Mouse (Mus musculus): ENCODE data around the gene 1600002K03Rik. TPM values are rescaled to one million over a fixed set of nuclear protein-coding genes. Genes with fewer than 3 reads are reported as not detected.
A peak's percentile ranks its signal among the peaks of the same experiment; 100 is the strongest.
"Not testable (repeated sequence)": the region's sequence is repeated elsewhere in the genome, so short reads cannot be mapped to it uniquely, and the experiment has no call there.

The 1600002K03Rik gene
- polyA plus RNA-seq, 1 experiment from 2014 or later = 14.1 TPM

GRCm38 (mm10) chr10:80207201-80207600 is 34.5 kb downstream of the 1600002K03Rik start:
- no peak overlapping the region for H3K27ac ChIP-seq (replicated peaks)
- DNase-seq (ENCODE audit: low spot score) (no peak), ATAC-seq (ENCODE audit: low FRiP score, low TSS enrichment) (no peak)
- no peak overlapping the region for H3K4me2 ChIP-seq (replicated peaks; ENCODE audit: low read depth)
- no peak overlapping the region for H3K9ac ChIP-seq (ENCODE audit: low read length)
- H3K36me3 ChIP-seq (ENCODE audit: control insufficient read depth, insufficient read depth, low read length) = no peaks in the 10 kb centered on the region
- H3K27me3 ChIP-seq (ENCODE audit: control insufficient read depth, insufficient read depth, low read length) = no peaks in the 10 kb centered on the region
- no peaks in the 10 kb centered on the region for H3K4me1 ChIP-seq (replicated peaks; ENCODE audit: control insufficient read depth, insufficient read depth)
- H3K4me3 ChIP-seq (ENCODE audit: low read depth, low read length) = no peak overlapping the region
- TF ChIP-seq CTCF (IDR thresholded peaks at IDR 0.05; ENCODE audit: low read depth) (no peak), EP300 (optimal IDR thresholded peaks at IDR 0.05) (no peak)
- 67% methylated on average over 1 of the region's 1 CpGs for WGBS
- H3K9me3 ChIP-seq (ENCODE audit: control insufficient read depth, low read length) = no peaks in the 10 kb centered on the region

GRCm38 (mm10) chr10:80207676-80208075 is 34.9 kb downstream of the 1600002K03Rik start:
- no peaks in the 10 kb centered on the region for H3K36me3 ChIP-seq (ENCODE audit: control insufficient read depth, insufficient read depth, low read length)
- DNase-seq (ENCODE audit: low spot score) (no peak), ATAC-seq (ENCODE audit: low FRiP score, low TSS enrichment) (no peak)
- WGBS = 82% methylated on average over 10 of the region's 10 CpGs
- no peak overlapping the region for H3K4me3 ChIP-seq (ENCODE audit: low read depth, low read length)
- H3K4me2 ChIP-seq (replicated peaks; ENCODE audit: low read depth) = no peak overlapping the region
- TF ChIP-seq EP300 (optimal IDR thresholded peaks at IDR 0.05) (no peak), CTCF (IDR thresholded peaks at IDR 0.05; ENCODE audit: low read depth) (no peak)
- H3K4me1 ChIP-seq (replicated peaks; ENCODE audit: control insufficient read depth, insufficient read depth) = no peaks in the 10 kb centered on the region
- H3K27me3 ChIP-seq (ENCODE audit: control insufficient read depth, insufficient read depth, low read length) = no peaks in the 10 kb centered on the region
- no peaks in the 10 kb centered on the region for H3K9me3 ChIP-seq (ENCODE audit: control insufficient read depth, low read length)
- no peak overlapping the region for H3K27ac ChIP-seq (replicated peaks)
- H3K9ac ChIP-seq (ENCODE audit: low read length) = no peak overlapping the region

DNA sequence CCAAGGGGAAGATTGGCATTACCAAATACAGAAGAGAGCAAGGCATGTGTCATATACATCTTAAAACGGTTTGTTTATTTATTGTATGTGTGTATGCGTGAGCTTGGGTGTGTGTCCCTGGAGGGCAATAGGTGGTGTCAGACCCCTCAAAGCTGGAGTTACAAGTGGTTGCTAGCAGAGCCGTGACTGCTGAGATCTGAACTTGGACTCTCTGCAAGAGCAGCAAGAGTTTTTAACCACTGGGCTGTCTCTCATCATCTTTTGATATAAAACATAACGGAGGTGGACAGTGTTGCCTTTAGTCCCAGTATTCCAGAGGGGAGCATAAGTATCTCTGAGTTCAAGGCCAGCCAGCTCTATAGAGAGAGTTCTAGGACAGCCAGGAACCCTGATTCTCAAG is 35.5 kb downstream of the 1600002K03Rik start:
- H3K9ac ChIP-seq (ENCODE audit: low read length) = no peak overlapping the region
- H3K9me3 ChIP-seq (ENCODE audit: control insufficient read depth, low read length) = no peaks in the 10 kb centered on the region
- no peaks in the 10 kb centered on the region for H3K27me3 ChIP-seq (ENCODE audit: control insufficient read depth, insufficient read depth, low read length)
- WGBS = 76% methylated on average over 4 of the region's 4 CpGs
- H3K27ac ChIP-seq (replicated peaks) = no peak overlapping the region
- H3K4me3 ChIP-seq (ENCODE audit: low read depth, low read length) = no peak overlapping the region
- no peak for DNase-seq (ENCODE audit: low spot score)
- ATAC-seq (ENCODE audit: low FRiP score, low TSS enrichment) = no peak
- no peak for TF ChIP-seq EP300 (optimal IDR thresholded peaks at IDR 0.05)
- TF ChIP-seq CTCF (IDR thresholded peaks at IDR 0.05; ENCODE audit: low read depth) = no peak
- no peak overlapping the region for H3K4me2 ChIP-seq (replicated peaks; ENCODE audit: low read depth)
- H3K36me3 ChIP-seq (ENCODE audit: control insufficient read depth, insufficient read depth, low read length) = no peaks in the 10 kb centered on the region
- no peaks in the 10 kb centered on the region for H3K4me1 ChIP-seq (replicated peaks; ENCODE audit: control insufficient read depth, insufficient read depth)

DNA sequence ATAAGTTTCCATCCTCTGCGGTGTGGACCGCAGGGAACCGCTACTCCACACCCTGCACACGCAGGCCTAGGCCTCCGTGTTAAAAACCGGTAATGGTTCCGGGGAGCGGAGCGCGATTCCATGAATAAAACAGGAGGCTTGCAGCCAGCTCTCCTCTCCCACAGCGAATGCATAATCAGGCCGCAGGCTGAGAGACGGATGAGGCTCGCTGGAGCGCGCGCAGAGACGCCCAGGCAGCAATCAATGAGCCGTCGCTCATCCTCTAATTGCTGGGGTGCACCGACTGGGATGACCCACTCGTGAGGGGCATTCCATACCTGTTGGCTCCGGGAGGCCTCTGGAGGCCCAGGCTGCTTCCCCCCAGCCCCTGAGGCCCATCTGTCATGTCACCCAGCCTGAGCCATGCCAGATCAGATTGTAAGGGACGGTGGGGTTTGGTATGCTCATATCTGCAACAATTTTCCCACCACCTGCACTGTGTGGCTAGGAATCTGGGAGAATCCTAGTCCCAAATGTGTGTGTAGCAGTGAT is 36.2 kb downstream of the 1600002K03Rik start:
- 17% methylated on average over 24 of the region's 24 CpGs for WGBS
- Histone ChIP-seq H3K9me3 (ENCODE audit: control insufficient read depth, low read length) (no peaks in the 10 kb centered on the region), H3K27ac (replicated peaks) (no peak overlapping the region), H3K27me3 (ENCODE audit: control insufficient read depth, insufficient read depth, low read length) (no peaks in the 10 kb centered on the region), H3K36me3 (ENCODE audit: control insufficient read depth, insufficient read depth, low read length) (no peaks in the 10 kb centered on the region), H3K4me3 (ENCODE audit: low read depth, low read length) (no peak overlapping the region), H3K4me2 (replicated peaks; ENCODE audit: low read depth) (no peak overlapping the region), H3K4me1 (replicated peaks; ENCODE audit: control insufficient read depth, insufficient read depth) (no peaks in the 10 kb centered on the region), H3K9ac (ENCODE audit: low read length) (0 out of 2 replicates have a peak overlapping the region, but pooled peaks have one; percentile 3)
- ATAC-seq (ENCODE audit: low FRiP score, low TSS enrichment) (no peak), DNase-seq (ENCODE audit: low spot score) (no peak)
- TF ChIP-seq CTCF (IDR thresholded peaks at IDR 0.05; ENCODE audit: low read depth) (no peak), EP300 (optimal IDR thresholded peaks at IDR 0.05) (no peak)

- not testable (repeated sequence) for H3K27ac ChIP-seq (replicated peaks); DNase-seq (ENCODE audit: low spot score); H3K9ac ChIP-seq (ENCODE audit: low read length); H3K9me3 ChIP-seq (ENCODE audit: control insufficient read depth, low read length); H3K4me1 ChIP-seq (replicated peaks; ENCODE audit: control insufficient read depth, insufficient read depth); ATAC-seq (ENCODE audit: low FRiP score, low TSS enrichment); H3K36me3 ChIP-seq (ENCODE audit: control insufficient read depth, insufficient read depth, low read length); H3K4me2 ChIP-seq (replicated peaks; ENCODE audit: low read depth); H3K4me3 ChIP-seq (ENCODE audit: low read depth, low read length); H3K27me3 ChIP-seq (ENCODE audit: control insufficient read depth, insufficient read depth, low read length)
- WGBS = 75% methylated on average over 7 of the region's 7 CpGs
Measured at GRCm38 (mm10) chr10:80211547-80212103, 38.9 kb downstream of the 1600002K03Rik start.

- 26% methylated on average over 16 of the region's 16 CpGs for WGBS
- Histone ChIP-seq H3K4me2 (replicated peaks; ENCODE audit: low read depth) (no peak overlapping the region), H3K27ac (replicated peaks) (no peak overlapping the region), H3K4me1 (replicated peaks; ENCODE audit: control insufficient read depth, insufficient read depth) (no peaks in the 10 kb centered on the region), H3K4me3 (ENCODE audit: low read depth, low read length) (no peak overlapping the region), H3K9ac (ENCODE audit: low read length) (0 out of 2 replicates have a peak overlapping the region, but pooled peaks have one; percentile 14), H3K27me3 (ENCODE audit: control insufficient read depth, insufficient read depth, low read length) (no peaks in the 10 kb centered on the region), H3K36me3 (ENCODE audit: control insufficient read depth, insufficient read depth, low read length) (no peaks in the 10 kb centered on the region), H3K9me3 (ENCODE audit: control insufficient read depth, low read length) (no peaks in the 10 kb centered on the region)
- TF ChIP-seq EP300 (optimal IDR thresholded peaks at IDR 0.05) = no peak
- no peak for TF ChIP-seq CTCF (IDR thresholded peaks at IDR 0.05; ENCODE audit: low read depth)
- ATAC-seq (ENCODE audit: low FRiP score, low TSS enrichment) (no peak), DNase-seq (ENCODE audit: low spot score) (no peak)
Measured at GRCm38 (mm10) chr10:80215048-80215772, 42.5 kb downstream of the 1600002K03Rik start.
